Mouse (Mus musculus): Measurements from ENCODE around the gene Btd. TPM values are rescaled to one million over a fixed set of nuclear protein-coding genes. Genes with fewer than 3 reads are reported as not detected.

Gene Btd
- polyA plus RNA-seq, 1 experiment = 7.7 TPM

GRCm38 (mm10) chr14:31650347-31650746 lies 9.5 kb downstream of the Btd start:
- Histone ChIP-seq H3K4me1 (ENCODE audit: control insufficient read depth, insufficient read depth, low read length) (no peaks in the 10 kb centered on the region), H3K27me3 (ENCODE audit: control insufficient read depth, insufficient read depth, low read length) (no peaks in the 10 kb centered on the region)
- TF ChIP-seq POLR2A (IDR thresholded peaks at IDR 0.05; ENCODE audit: control insufficient read depth, low read depth, low read length) = no peak
- TF ChIP-seq CTCF (IDR thresholded peaks at IDR 0.05; ENCODE audit: control insufficient read depth, insufficient read depth, insufficient replicate concordance, low read depth, low read length) = peak; percentile 49; the same call in 1 of the 2 replicates

GRCm38 (mm10) chr14:31651206-31651605 lies 10.4 kb downstream of the Btd start:
- H3K4me1 ChIP-seq (ENCODE audit: control insufficient read depth, insufficient read depth, low read length) = no peaks in the 10 kb centered on the region
- no peaks in the 10 kb centered on the region for H3K36me3 ChIP-seq (ENCODE audit: control insufficient read depth, insufficient read depth, low read length)
- H3K4me3 ChIP-seq (ENCODE audit: control insufficient read depth, low read depth, low read length) = no peak overlapping the region
- no peak overlapping the region for H3K27ac ChIP-seq (ENCODE audit: control insufficient read depth, insufficient read depth, low read depth, low read length)
- no peak for TF ChIP-seq CTCF (IDR thresholded peaks at IDR 0.05; ENCODE audit: control insufficient read depth, insufficient read depth, insufficient replicate concordance, low read depth, low read length)
- no peak for TF ChIP-seq POLR2A (IDR thresholded peaks at IDR 0.05; ENCODE audit: control insufficient read depth, low read depth, low read length)
- no peaks in the 10 kb centered on the region for H3K27me3 ChIP-seq (ENCODE audit: control insufficient read depth, insufficient read depth, low read length)

More at GRCm38 (mm10) chr14:31650347-31650746, 9.5 kb downstream of the Btd start:
- H3K4me3 ChIP-seq (ENCODE audit: control insufficient read depth, low read depth, low read length) = no peak overlapping the region
- no peak overlapping the region for H3K27ac ChIP-seq (ENCODE audit: control insufficient read depth, insufficient read depth, low read depth, low read length)
- no peaks in the 10 kb centered on the region for H3K36me3 ChIP-seq (ENCODE audit: control insufficient read depth, insufficient read depth, low read length)

- H3K36me3 ChIP-seq (ENCODE audit: control insufficient read depth, insufficient read depth, low read length) = no peaks in the 10 kb centered on the region
- no peak overlapping the region for H3K27ac ChIP-seq (ENCODE audit: control insufficient read depth, insufficient read depth, low read depth, low read length)
- H3K4me1 ChIP-seq (ENCODE audit: control insufficient read depth, insufficient read depth, low read length) = no peaks in the 10 kb centered on the region
- TF ChIP-seq POLR2A (IDR thresholded peaks at IDR 0.05; ENCODE audit: control insufficient read depth, low read depth, low read length) (no peak), CTCF (IDR thresholded peaks at IDR 0.05; ENCODE audit: control insufficient read depth, insufficient read depth, insufficient replicate concordance, low read depth, low read length) (no peak)
- H3K27me3 ChIP-seq (ENCODE audit: control insufficient read depth, insufficient read depth, low read length) = no peaks in the 10 kb centered on the region
- no peak overlapping the region for H3K4me3 ChIP-seq (ENCODE audit: control insufficient read depth, low read depth, low read length)
Measured at GRCm38 (mm10) chr14:31652106-31652505, 11.3 kb downstream of the Btd start.

GRCm38 (mm10) chr14:31652624-31653023 lies 11.8 kb downstream of the Btd start:
- Histone ChIP-seq H3K4me3 (ENCODE audit: control insufficient read depth, low read depth, low read length) (no peak overlapping the region), H3K27ac (ENCODE audit: control insufficient read depth, insufficient read depth, low read depth, low read length) (no peak overlapping the region), H3K27me3 (ENCODE audit: control insufficient read depth, insufficient read depth, low read length) (no peaks in the 10 kb centered on the region), H3K4me1 (ENCODE audit: control insufficient read depth, insufficient read depth, low read length) (no peaks in the 10 kb centered on the region), H3K36me3 (ENCODE audit: control insufficient read depth, insufficient read depth, low read length) (no peaks in the 10 kb centered on the region)
- TF ChIP-seq CTCF (IDR thresholded peaks at IDR 0.05; ENCODE audit: control insufficient read depth, insufficient read depth, insufficient replicate concordance, low read depth, low read length) = no peak

- no peaks in the 10 kb centered on the region for H3K36me3 ChIP-seq (ENCODE audit: control insufficient read depth, insufficient read depth, low read length)
- no peak overlapping the region for H3K27ac ChIP-seq (ENCODE audit: control insufficient read depth, insufficient read depth, low read depth, low read length)
- no peak overlapping the region for H3K4me3 ChIP-seq (ENCODE audit: control insufficient read depth, low read depth, low read length)
- no peak for TF ChIP-seq CTCF (IDR thresholded peaks at IDR 0.05; ENCODE audit: control insufficient read depth, insufficient read depth, insufficient replicate concordance, low read depth, low read length)
- no peak for TF ChIP-seq POLR2A (IDR thresholded peaks at IDR 0.05; ENCODE audit: control insufficient read depth, low read depth, low read length)
- H3K4me1 ChIP-seq (ENCODE audit: control insufficient read depth, insufficient read depth, low read length) = no peaks in the 10 kb centered on the region
- H3K27me3 ChIP-seq (ENCODE audit: control insufficient read depth, insufficient read depth, low read length) = no peaks in the 10 kb centered on the region
Measured at GRCm38 (mm10) chr14:31653101-31653875, 12.5 kb downstream of the Btd start.

GRCm38 (mm10) chr14:31654816-31655215 lies 14.0 kb downstream of the Btd start:
- H3K4me3 ChIP-seq (ENCODE audit: control insufficient read depth, low read depth, low read length) = no peak overlapping the region
- no peaks in the 10 kb centered on the region for H3K36me3 ChIP-seq (ENCODE audit: control insufficient read depth, insufficient read depth, low read length)
- H3K4me1 ChIP-seq (ENCODE audit: control insufficient read depth, insufficient read depth, low read length) = no peaks in the 10 kb centered on the region; the same call in 1 of the 2 replicates
- TF ChIP-seq CTCF (IDR thresholded peaks at IDR 0.05; ENCODE audit: control insufficient read depth, insufficient read depth, insufficient replicate concordance, low read depth, low read length) (no peak), POLR2A (IDR thresholded peaks at IDR 0.05; ENCODE audit: control insufficient read depth, low read depth, low read length) (no peak)
- H3K27me3 ChIP-seq (ENCODE audit: control insufficient read depth, insufficient read depth, low read length) = no peaks in the 10 kb centered on the region
- H3K27ac ChIP-seq (ENCODE audit: control insufficient read depth, insufficient read depth, low read depth, low read length) = no peak overlapping the region

GRCm38 (mm10) chr14:31655406-31655805 lies 14.6 kb downstream of the Btd start:
- no peaks in the 10 kb centered on the region for H3K36me3 ChIP-seq (ENCODE audit: control insufficient read depth, insufficient read depth, low read length)
- H3K27ac ChIP-seq (ENCODE audit: control insufficient read depth, insufficient read depth, low read depth, low read length) = no peak overlapping the region
- no peak for TF ChIP-seq POLR2A (IDR thresholded peaks at IDR 0.05; ENCODE audit: control insufficient read depth, low read depth, low read length)
- TF ChIP-seq CTCF (IDR thresholded peaks at IDR 0.05; ENCODE audit: control insufficient read depth, insufficient read depth, insufficient replicate concordance, low read depth, low read length) = no peak
- peaks cover 2% of the 10 kb centered on the region for H3K4me1 ChIP-seq (ENCODE audit: control insufficient read depth, insufficient read depth, low read length)
- no peak overlapping the region for H3K4me3 ChIP-seq (ENCODE audit: control insufficient read depth, low read depth, low read length)
- no peaks in the 10 kb centered on the region for H3K27me3 ChIP-seq (ENCODE audit: control insufficient read depth, insufficient read depth, low read length)

All from testis, adult 2 months (tissue).